Mouse (Mus musculus): Measurements from ENCODE around the gene Osbpl5. TPM values are rescaled to one million over a fixed set of nuclear protein-coding genes. Genes with fewer than 3 reads are reported as not detected.

Gene Osbpl5
- total RNA-seq, 1 experiment = 13.6 TPM

DNA sequence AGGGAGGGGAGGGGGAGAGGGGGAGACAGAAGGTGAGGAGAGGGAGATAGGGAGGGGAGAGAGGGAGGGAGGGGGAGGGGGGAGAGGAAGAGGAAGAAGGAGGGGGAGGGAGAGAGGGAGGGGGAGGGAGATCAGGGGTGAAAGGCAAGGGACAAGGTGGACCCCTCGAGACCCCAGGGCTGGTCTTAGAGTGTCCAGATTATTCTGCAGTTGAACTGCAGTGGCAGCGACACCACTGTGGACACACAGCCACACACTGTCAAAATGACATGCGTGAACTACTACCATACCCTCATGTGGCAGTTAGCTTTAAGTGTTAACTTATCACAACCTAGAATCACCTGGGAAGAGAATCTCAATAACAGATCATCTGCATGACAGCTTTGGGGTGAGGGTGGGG, 7.7 kb downstream of the Osbpl5 start:
- Histone ChIP-seq H3K9ac (ENCODE audit: insufficient read depth, low read depth, low read length, poor library complexity, severe bottlenecking) (no peak overlapping the region), H3K9me3 (ENCODE audit: control insufficient read depth, insufficient read depth, low read depth, low read length) (no peaks in the 10 kb centered on the region), H3K36me3 (ENCODE audit: control insufficient read depth, insufficient read depth, low read length, poor library complexity, severe bottlenecking) (no peaks in the 10 kb centered on the region), H3K4me1 (ENCODE audit: control insufficient read depth in 2 of 2, insufficient read depth in 2 of 2, low read length in 2 of 2, poor library complexity in 1 of 2) (no peaks in the 10 kb centered on the region), H3K4me3 (ENCODE audit: insufficient read depth in 1 of 2, low read depth in 1 of 2, low read length in 2 of 2, poor library complexity in 1 of 2, severe bottlenecking in 1 of 2) (no peak overlapping the region), H3K27ac (ENCODE audit: insufficient read depth, low read depth, low read length, poor library complexity, severe bottlenecking) (no peak overlapping the region)
- TF ChIP-seq ZC3H11A (IDR thresholded peaks at IDR 0.05; ENCODE audit: borderline replicate concordance, low read depth, low read length) (no peak), CHD2 (IDR thresholded peaks at IDR 0.05; ENCODE audit: low read depth, low read length) (no peak), ZNF384 (IDR thresholded peaks at IDR 0.05; ENCODE audit: low read depth, low read length) (no peak), MAFK (IDR thresholded peaks at IDR 0.05; ENCODE audit: insufficient read depth, low read depth, low read length) (no peak), HCFC1 (IDR thresholded peaks at IDR 0.05; ENCODE audit: borderline replicate concordance, insufficient read depth, low read length) (no peak)
- DNase-seq (ENCODE audit: low read depth, low spot score) = no peak
- in situ Hi-C loops (cut with MboI; ENCODE audit: low sequenced_read_pairs in 2 of 2, unreplicated experiment in 2 of 2) = no loop called here

DNA sequence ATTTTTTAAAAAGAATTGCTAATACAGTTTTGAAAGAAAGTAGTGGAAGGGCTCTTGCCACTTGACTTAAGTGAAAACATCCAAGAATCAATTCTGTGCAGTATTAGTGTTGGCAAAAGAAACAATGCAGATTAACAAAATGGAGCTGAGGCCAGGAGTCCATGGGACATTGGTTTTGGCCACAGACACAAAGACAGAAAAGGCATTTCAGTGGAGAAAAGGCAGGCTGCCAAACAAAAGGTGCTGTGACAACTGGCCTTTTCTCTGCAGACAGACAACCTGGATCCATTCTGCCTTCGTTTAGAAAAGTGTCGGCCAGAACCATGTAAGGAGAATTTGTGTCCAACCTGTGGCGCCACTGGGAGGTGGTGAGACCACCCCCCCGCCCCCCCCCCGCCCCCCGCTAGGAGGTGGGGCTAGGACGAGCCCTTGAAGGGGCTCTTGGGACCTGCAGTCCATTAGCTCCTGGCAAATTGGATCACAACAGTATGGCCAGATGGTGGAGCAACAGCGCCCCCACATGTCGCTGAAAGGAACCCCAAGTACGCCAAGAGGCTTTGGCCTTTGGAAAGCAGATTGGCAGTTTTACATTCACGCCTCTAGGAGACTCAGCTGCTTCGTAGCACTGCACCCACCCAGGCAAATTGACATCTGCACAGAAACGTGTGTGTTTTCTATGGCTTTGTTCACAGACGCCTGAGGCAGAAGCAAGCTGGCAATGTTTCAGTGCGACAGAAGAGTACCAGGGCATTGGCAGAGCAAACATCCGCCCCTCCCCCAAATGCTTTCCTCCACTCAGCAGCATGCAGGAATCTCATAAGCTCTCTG, 8.5 kb downstream of the Osbpl5 start:
- TF ChIP-seq ZC3H11A (IDR thresholded peaks at IDR 0.05; ENCODE audit: borderline replicate concordance, low read depth, low read length) = peak; percentile 86; the same call in 1 of the 2 replicates
- no peak for TF ChIP-seq HCFC1 (IDR thresholded peaks at IDR 0.05; ENCODE audit: borderline replicate concordance, insufficient read depth, low read length)
- Histone ChIP-seq H3K9ac (ENCODE audit: insufficient read depth, low read depth, low read length, poor library complexity, severe bottlenecking) (no peak overlapping the region), H3K4me1 (ENCODE audit: control insufficient read depth in 2 of 2, insufficient read depth in 2 of 2, low read length in 2 of 2, poor library complexity in 1 of 2) (no peaks in the 10 kb centered on the region), H3K27ac (ENCODE audit: insufficient read depth, low read depth, low read length, poor library complexity, severe bottlenecking) (no peak overlapping the region), H3K4me3 (ENCODE audit: insufficient read depth in 1 of 2, low read depth in 1 of 2, low read length in 2 of 2, poor library complexity in 1 of 2, severe bottlenecking in 1 of 2) (no peak overlapping the region), H3K36me3 (ENCODE audit: control insufficient read depth, insufficient read depth, low read length, poor library complexity, severe bottlenecking) (no peaks in the 10 kb centered on the region), H3K9me3 (ENCODE audit: control insufficient read depth, insufficient read depth, low read depth, low read length) (no peaks in the 10 kb centered on the region)
- in situ Hi-C loops (cut with MboI; ENCODE audit: low sequenced_read_pairs in 2 of 2, unreplicated experiment in 2 of 2) = no loop called here
- peak; percentile 78 for DNase-seq (ENCODE audit: low read depth, low spot score)

DNA sequence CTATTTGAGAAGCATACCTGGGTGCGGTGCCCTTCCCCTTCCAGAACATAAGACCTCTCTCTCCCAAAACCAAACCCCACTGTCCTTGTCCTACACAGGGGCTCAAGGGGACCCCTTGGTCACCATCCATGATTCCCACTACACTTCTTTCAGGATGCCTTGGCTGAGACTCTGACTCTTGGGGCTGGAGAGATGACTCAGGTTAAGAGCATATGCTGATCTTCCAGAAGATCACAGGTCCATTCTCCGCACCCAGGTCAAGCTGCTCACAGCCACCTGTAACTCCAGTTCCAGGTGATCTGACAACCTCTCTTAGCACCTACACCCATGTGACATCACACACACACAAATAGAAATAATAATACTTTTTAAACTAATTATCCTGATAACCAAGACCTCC, 16.1 kb downstream of the Osbpl5 start:
- H3K36me3 ChIP-seq (ENCODE audit: control insufficient read depth, insufficient read depth, low read length, poor library complexity, severe bottlenecking) = no peaks in the 10 kb centered on the region
- in situ Hi-C loops (cut with MboI; ENCODE audit: low sequenced_read_pairs in 2 of 2, unreplicated experiment in 2 of 2) = no loop called here
- H3K4me3 ChIP-seq (ENCODE audit: insufficient read depth in 1 of 2, low read depth in 1 of 2, low read length in 2 of 2, poor library complexity in 1 of 2, severe bottlenecking in 1 of 2) = peak overlapping the region; percentile 61 to 78; a peak in 3 of 4 replicates
- H3K27ac ChIP-seq (ENCODE audit: insufficient read depth, low read depth, low read length, poor library complexity, severe bottlenecking) = no peak overlapping the region
- peaks cover 0 to 11% of the 10 kb centered on the region in 2 experiments; a peak in 1 of 4 replicates for H3K4me1 ChIP-seq (ENCODE audit: control insufficient read depth in 2 of 2, insufficient read depth in 2 of 2, low read length in 2 of 2, poor library complexity in 1 of 2)
- TF ChIP-seq CHD2 (IDR thresholded peaks at IDR 0.05; ENCODE audit: low read depth, low read length) (no peak), ZNF384 (IDR thresholded peaks at IDR 0.05; ENCODE audit: low read depth, low read length) (no peak), ZC3H11A (IDR thresholded peaks at IDR 0.05; ENCODE audit: borderline replicate concordance, low read depth, low read length) (no peak), HCFC1 (IDR thresholded peaks at IDR 0.05; ENCODE audit: borderline replicate concordance, insufficient read depth, low read length) (no peak), MAFK (IDR thresholded peaks at IDR 0.05; ENCODE audit: insufficient read depth, low read depth, low read length) (no peak)
- no peak overlapping the region; the same call in 1 of the 2 replicates for H3K9ac ChIP-seq (ENCODE audit: insufficient read depth, low read depth, low read length, poor library complexity, severe bottlenecking)
- no peaks in the 10 kb centered on the region for H3K9me3 ChIP-seq (ENCODE audit: control insufficient read depth, insufficient read depth, low read depth, low read length)
- no peak for DNase-seq (ENCODE audit: low read depth, low spot score)

DNA sequence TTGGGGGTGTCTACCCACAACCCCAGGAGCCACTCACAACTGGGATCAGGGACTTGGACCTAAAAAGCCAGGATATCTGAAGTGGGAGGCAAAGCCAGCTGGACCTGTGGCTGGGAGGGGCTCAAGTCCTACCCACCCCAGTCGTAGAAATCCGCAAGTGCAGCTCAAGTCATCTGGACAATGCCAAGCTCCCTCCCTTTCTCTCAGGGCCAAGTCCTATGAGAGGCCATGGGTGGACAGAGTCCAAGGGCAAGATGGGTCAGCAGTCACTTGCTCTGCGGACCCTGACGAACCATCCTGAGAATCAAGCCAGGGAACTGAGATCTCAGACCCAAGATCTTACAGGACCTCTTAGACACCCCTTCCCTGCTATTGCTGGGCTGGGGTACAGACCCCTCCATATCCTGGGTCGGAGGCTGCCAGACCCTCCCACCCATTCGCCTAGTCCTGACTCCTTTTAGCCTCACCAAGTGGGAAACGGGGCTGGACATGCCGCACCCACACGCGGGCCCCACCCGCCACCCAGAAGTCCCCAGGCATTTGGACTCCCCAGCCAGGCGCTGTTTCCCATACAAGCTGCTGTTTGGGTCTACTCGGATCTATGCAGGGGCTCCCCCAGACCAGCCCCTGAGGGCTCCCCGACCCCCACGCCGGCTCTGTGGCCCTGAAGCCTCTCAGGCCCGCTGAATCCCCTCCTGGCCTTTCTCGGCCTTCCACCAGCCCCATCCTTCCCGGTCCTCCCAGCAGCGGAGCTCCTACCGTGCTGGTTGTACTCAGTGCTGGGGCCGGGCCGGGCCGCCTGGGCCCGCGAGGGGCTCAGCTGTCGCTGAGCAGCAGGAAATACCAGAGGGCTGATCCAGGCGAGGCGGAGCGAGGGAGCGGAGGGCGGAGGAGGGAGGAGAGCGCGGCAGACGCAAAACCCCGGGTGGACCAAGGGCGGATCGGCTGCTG, 17.0 kb downstream of the Osbpl5 start:
- Histone ChIP-seq H3K4me1 (ENCODE audit: control insufficient read depth in 2 of 2, insufficient read depth in 2 of 2, low read length in 2 of 2, poor library complexity in 1 of 2) (peaks cover 0 to 11% of the 10 kb centered on the region in 2 experiments; a peak in 1 of 4 replicates), H3K9me3 (ENCODE audit: control insufficient read depth, insufficient read depth, low read depth, low read length) (no peaks in the 10 kb centered on the region), H3K4me3 (ENCODE audit: insufficient read depth in 1 of 2, low read depth in 1 of 2, low read length in 2 of 2, poor library complexity in 1 of 2, severe bottlenecking in 1 of 2) (peak overlapping the region; percentile 61 to 78), H3K9ac (ENCODE audit: insufficient read depth, low read depth, low read length, poor library complexity, severe bottlenecking) (peak overlapping the region; percentile 66), H3K27ac (ENCODE audit: insufficient read depth, low read depth, low read length, poor library complexity, severe bottlenecking) (no peak overlapping the region), H3K36me3 (ENCODE audit: control insufficient read depth, insufficient read depth, low read length, poor library complexity, severe bottlenecking) (no peaks in the 10 kb centered on the region)
- DNase-seq (ENCODE audit: low read depth, low spot score) = peak; percentile 31
- in situ Hi-C loops (cut with MboI; ENCODE audit: low sequenced_read_pairs in 2 of 2, unreplicated experiment in 2 of 2) = no loop called here
- TF ChIP-seq ZNF384 (IDR thresholded peaks at IDR 0.05; ENCODE audit: low read depth, low read length) = no peak
- TF ChIP-seq HCFC1 (IDR thresholded peaks at IDR 0.05; ENCODE audit: borderline replicate concordance, insufficient read depth, low read length) = no peak
- TF ChIP-seq MAFK (IDR thresholded peaks at IDR 0.05; ENCODE audit: insufficient read depth, low read depth, low read length) = no peak
- no peak for TF ChIP-seq ZC3H11A (IDR thresholded peaks at IDR 0.05; ENCODE audit: borderline replicate concordance, low read depth, low read length)
- no peak for TF ChIP-seq CHD2 (IDR thresholded peaks at IDR 0.05; ENCODE audit: low read depth, low read length)

All from ES-E14 (cell line).